Mouse (Mus musculus) MEL (cell line): ENCODE data around the gene Gatm. TPM values are rescaled to one million over a fixed set of nuclear protein-coding genes. Genes with fewer than 3 reads are reported as not detected.

ENCODE experiments used
- DNase-seq: peaks from one replicate; pipeline ENCODE4 v3.0.0; 2011; ENCODE audit warnings: low read depth, low spot score
- H3K27ac ChIP-seq: 2 replicates; pipeline ENCODE4 v1.5.1; 2012; ENCODE audit warnings: low read depth, mild to moderate bottlenecking, control low read depth, low read length, moderate library complexity; ENCODE audit not compliant: control insufficient read depth
- H3K27me3 ChIP-seq, 2 experiments: fragments of 150-350 bp in 1 of 2; sonication (generic) in 1 of 2; 2 replicates each; pipeline ENCODE4 v1.6.1; 2012; ENCODE audit warnings: low read length in 2 of 2, mild to moderate bottlenecking in 2 of 2, improper control_type of control experiment in 1 of 2, moderate library complexity in 1 of 2; ENCODE audit not compliant: insufficient read depth in 2 of 2, control insufficient read depth in 1 of 2
- H3K36me3 ChIP-seq, 2 experiments: 2 replicates each; pipeline ENCODE4 v1.6.1; 2012 to 2014; ENCODE audit warnings: low read length in 2 of 2, improper control_type of control experiment in 1 of 2, inconsistent platforms in 1 of 2, mild to moderate bottlenecking in 1 of 2; ENCODE audit not compliant: insufficient read depth in 2 of 2, control insufficient read depth in 1 of 2
- H3K4me1 ChIP-seq, 2 experiments: fragments of 150-350 bp in 1 of 2; sonication (generic) in 1 of 2; 2 replicates each; pipeline ENCODE4 v1.6.1; 2012; ENCODE audit warnings: low read length in 2 of 2, improper control_type of control experiment in 1 of 2, mild to moderate bottlenecking in 1 of 2; ENCODE audit not compliant: insufficient read depth in 2 of 2, control insufficient read depth in 1 of 2
- H3K4me3 ChIP-seq, 2 experiments: fragments of 150-350 bp in 1 of 2; sonication (generic) in 1 of 2; 2 replicates each; pipeline ENCODE4 v1.5.1; 2012; ENCODE audit warnings: low read depth in 2 of 2, low read length in 2 of 2, mild to moderate bottlenecking in 2 of 2, moderate library complexity in 2 of 2, control low read depth in 1 of 2, improper control_type of control experiment in 1 of 2; ENCODE audit not compliant: control insufficient read depth in 1 of 2, insufficient read depth in 1 of 2
- H3K79me2 ChIP-seq: 2 replicates; pipeline ENCODE4 v1.6.1; 2012; ENCODE audit warnings: mild to moderate bottlenecking, low read length, moderate library complexity; ENCODE audit not compliant: control insufficient read depth, poor library complexity, insufficient read depth
- H3K9ac ChIP-seq: 2 replicates; pipeline ENCODE4 v1.6.1; 2012; ENCODE audit warnings: low read depth, mild to moderate bottlenecking, control low read depth, low read length, moderate library complexity; ENCODE audit not compliant: control insufficient read depth, poor library complexity, severe bottlenecking
- H3K9me3 ChIP-seq: fragments of 150-350 bp; sonication (generic); replicated peaks from 2 replicates; pipeline ENCODE4 v1.6.1; 2012; ENCODE audit warnings: mild to moderate bottlenecking, low read length, improper control_type of control experiment, moderate library complexity; ENCODE audit not compliant: insufficient read depth
- CHD1 ChIP-seq: IDR thresholded peaks from 2 replicates; pipeline ENCODE4 v1.6.1; 2012; ENCODE audit warnings: low read depth, mild to moderate bottlenecking, inconsistent platforms, low read length, improper control_type of control experiment
- CHD2 ChIP-seq: IDR thresholded peaks from 2 replicates; pipeline ENCODE4 v1.6.1; 2011; ENCODE audit warnings: low read length, improper control_type of control experiment
- CTCF ChIP-seq, 3 experiments: IDR thresholded peaks in 2 of 3; conservative IDR thresholded peaks in 1 of 3; 2 replicates each; pipeline ENCODE4 v1.5.1; 2011 to 2012; ENCODE audit warnings: low read length in 3 of 3, low read depth in 2 of 3, mild to moderate bottlenecking in 2 of 3, improper control_type of control experiment in 1 of 3, inconsistent platforms in 1 of 3, mixed read lengths in 1 of 3, moderate library complexity in 1 of 3; ENCODE audit not compliant: control insufficient read depth in 1 of 3, insufficient read depth in 1 of 3, poor library complexity in 1 of 3, severe bottlenecking in 1 of 3
- E2F4 ChIP-seq: IDR thresholded peaks from 2 replicates; pipeline ENCODE4 v1.6.1; 2011; ENCODE audit warnings: low read depth, low read length, improper control_type of control experiment, borderline replicate concordance
- EP300 ChIP-seq, 2 experiments: IDR thresholded peaks; 2 replicates each; pipeline ENCODE4 v1.6.1; 2011; ENCODE audit warnings: improper control_type of control experiment in 2 of 2, low read length in 2 of 2, low read depth in 1 of 2, mild to moderate bottlenecking in 1 of 2
- ETS1 ChIP-seq: IDR thresholded peaks from 2 replicates; pipeline ENCODE4 v1.6.1; 2012; ENCODE audit warnings: low read depth, mild to moderate bottlenecking, inconsistent platforms, low read length, improper control_type of control experiment, moderate library complexity
- GABPA ChIP-seq: IDR thresholded peaks from 2 replicates; pipeline ENCODE4 v1.6.1; 2012; ENCODE audit warnings: low read depth, mild to moderate bottlenecking, inconsistent platforms, low read length, improper control_type of control experiment, moderate library complexity
- JUND ChIP-seq: IDR thresholded peaks from 2 replicates; pipeline ENCODE4 v1.6.1; 2011; ENCODE audit warnings: low read depth, mild to moderate bottlenecking, improper control_type of control experiment, low read length
- KAT2A ChIP-seq: conservative IDR thresholded peaks from 2 replicates; pipeline ENCODE4 v1.6.1; 2012; ENCODE audit warnings: low read depth, low read length, improper control_type of control experiment, inconsistent platforms
- MAFK ChIP-seq: IDR thresholded peaks from 2 replicates; pipeline ENCODE4 v1.6.1; 2011; ENCODE audit warnings: low read depth, mild to moderate bottlenecking, low read length, improper control_type of control experiment, borderline replicate concordance
- MAX ChIP-seq: IDR thresholded peaks from 2 replicates; pipeline ENCODE4 v1.6.1; 2011; ENCODE audit warnings: low read length, improper control_type of control experiment
- NRF1 ChIP-seq: IDR thresholded peaks from 2 replicates; pipeline ENCODE4 v1.6.1; 2014; ENCODE audit warnings: low read depth, mild to moderate bottlenecking, inconsistent platforms, low read length, improper control_type of control experiment, moderate library complexity; ENCODE audit not compliant: poor library complexity, insufficient read depth, severe bottlenecking
- POLR2AphosphoS5 ChIP-seq: IDR thresholded peaks from 2 replicates; pipeline ENCODE4 v1.6.1; 2012; ENCODE audit warnings: low read depth, borderline replicate concordance, mild to moderate bottlenecking, inconsistent platforms, low read length, moderate library complexity, mixed read lengths
- SMC3 ChIP-seq: IDR thresholded peaks from 2 replicates; pipeline ENCODE4 v1.6.1; 2011; ENCODE audit warnings: low read depth, low read length, improper control_type of control experiment
- TBP ChIP-seq: IDR thresholded peaks from 2 replicates; pipeline ENCODE4 v1.8.0; 2011; ENCODE audit warnings: low read depth, low read length, improper control_type of control experiment
- USF1 ChIP-seq: IDR thresholded peaks from 2 replicates; pipeline ENCODE4 v1.6.1; 2014; ENCODE audit warnings: low read depth, mild to moderate bottlenecking, inconsistent platforms, low read length, improper control_type of control experiment, moderate library complexity
- USF2 ChIP-seq, 2 experiments: IDR thresholded peaks; 2 replicates each; pipeline ENCODE4 v1.6.1; 2011 to 2012; ENCODE audit warnings: improper control_type of control experiment in 2 of 2, low read length in 2 of 2, borderline replicate concordance in 1 of 2, inconsistent platforms in 1 of 2, low read depth in 1 of 2, mild to moderate bottlenecking in 1 of 2; ENCODE audit not compliant: insufficient read depth in 1 of 2
- ZC3H11A ChIP-seq: IDR thresholded peaks from 2 replicates; pipeline ENCODE4 v1.6.1; 2012; ENCODE audit warnings: low read depth, mild to moderate bottlenecking, inconsistent platforms, low read length, improper control_type of control experiment
- ZKSCAN1 ChIP-seq: IDR thresholded peaks from 2 replicates; pipeline ENCODE4 v1.6.1; 2012; ENCODE audit warnings: low read depth, mild to moderate bottlenecking, inconsistent platforms, low read length, improper control_type of control experiment, moderate library complexity
- ZMIZ1 ChIP-seq: IDR thresholded peaks from 2 replicates; pipeline ENCODE4 v1.6.1; 2012; ENCODE audit warnings: low read depth, mild to moderate bottlenecking, inconsistent platforms, low read length, improper control_type of control experiment, moderate library complexity
- polyA plus RNA-seq, 2 experiments: library from polyadenylated mRNA; stranded (reverse) in 1 of 2; unstranded in 1 of 2; fragments of >175 nt in 1 of 2; fragments of >200 nt in 1 of 2; gene quantifications; 2 replicates each; pipeline versions ENCODE4 v1.2.1 to v1.2.4; 2012; ENCODE audit warnings: low replicate concordance in 2 of 2, low read depth in 1 of 2; ENCODE audit not compliant: insufficient read length in 2 of 2, insufficient read depth in 1 of 2, missing spikeins in 1 of 2
- total RNA-seq: library from RNA; depleted of rRNA; stranded (reverse); fragments of 300-350 nt; gene quantifications from 2 replicates; pipeline ENCODE4 v1.2.3, GENCODE M21; 2012; rRNA removed

Gatm gene
- total RNA-seq (not detected in 2 replicates), polyA plus RNA-seq (not detected)

DNA sequence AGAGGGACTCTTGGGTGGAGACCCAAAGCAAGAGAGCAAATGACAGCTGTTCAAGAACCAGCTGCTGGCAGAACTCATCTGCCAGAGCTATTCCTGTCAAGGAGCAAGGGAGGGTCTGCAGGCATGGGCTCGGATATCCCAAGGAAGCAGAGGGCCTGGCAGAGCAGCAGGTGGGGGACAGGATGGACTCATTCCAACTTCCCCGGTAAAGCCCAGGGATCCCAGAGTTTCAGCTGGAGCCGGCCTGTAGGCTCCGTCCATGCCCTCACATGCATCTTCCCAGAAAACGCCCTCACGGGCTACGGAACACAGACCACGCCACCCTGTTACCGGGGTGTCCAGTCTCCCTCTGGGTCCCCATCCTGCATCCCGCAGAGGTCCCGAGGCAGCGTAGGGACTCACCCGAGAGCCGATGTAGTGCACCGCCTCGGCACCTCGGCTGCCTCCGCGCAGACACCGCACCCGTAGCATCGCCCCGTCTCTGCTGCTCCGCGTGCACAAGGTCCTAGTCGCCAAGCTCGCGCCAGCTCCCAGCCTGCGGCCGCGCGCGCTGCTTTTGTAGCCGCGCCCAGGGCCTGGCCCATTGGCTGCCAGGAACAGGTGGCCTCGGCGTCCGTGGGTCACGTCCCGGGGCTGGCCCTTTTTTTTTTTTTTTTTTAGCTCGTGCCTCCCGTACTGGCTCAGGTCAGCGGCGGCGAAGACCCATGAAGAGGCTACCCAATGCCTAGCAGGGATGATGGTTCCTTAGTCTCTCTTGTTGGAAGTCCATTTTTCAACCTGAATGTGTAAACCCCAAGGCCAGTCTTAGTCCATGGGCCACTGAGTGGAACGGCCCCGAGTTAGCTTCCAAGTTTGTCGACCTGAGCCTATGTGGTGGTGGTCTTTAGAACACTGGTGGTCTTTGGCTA, at the start of gene Gatm:
Gene Gatm, minus strand, starts transcription at position 558 of the 908 bp plus-strand sequence.
- Histone ChIP-seq H3K4me1 (no peaks in the 10 kb centered on the region), H3K9me3 (no peaks in the 10 kb centered on the region), H3K9ac (no peak within 1 kb of the TSS), H3K4me3 (no peak within 1 kb of the TSS), H3K79me2 (no peaks in the 10 kb centered on the region), H3K27me3 (no peaks in the 10 kb centered on the region; a peak in 1 of 4 replicates), H3K27ac (no peak within 1 kb of the TSS), H3K36me3 (no peaks in the 10 kb centered on the region)
- DNase-seq: no peak
- TF ChIP-seq EP300 (IDR thresholded peaks at IDR 0.05; ENCODE audit: low read depth in 1 of 2, low read length in 2 of 2): no peak
- no peak for TF ChIP-seq ZKSCAN1
- TF ChIP-seq MAFK: no peak
- TF ChIP-seq MAX: no peak

DNA sequence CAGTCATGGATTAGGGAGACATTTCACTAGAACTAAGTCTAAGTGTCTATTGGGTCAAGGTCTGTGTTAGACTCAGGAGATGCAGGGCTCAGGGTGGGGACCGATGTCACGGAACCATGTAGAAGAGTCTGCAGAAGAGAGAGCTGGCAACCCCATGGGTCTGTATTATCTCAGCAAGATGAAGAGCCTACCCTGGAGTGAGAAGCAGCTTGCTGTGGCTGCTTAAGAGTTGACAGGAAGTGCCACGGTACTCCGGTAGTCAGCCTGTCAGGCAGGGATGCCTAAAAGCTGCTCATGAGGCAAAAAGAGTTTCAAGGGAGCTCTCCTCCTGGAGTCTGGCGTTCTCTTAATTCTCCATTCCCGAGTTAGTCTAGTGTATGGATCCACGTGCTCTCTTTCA, 48.7 kb upstream of the Gatm start:
- no peaks in the 10 kb centered on the region for H3K27me3 ChIP-seq
- H3K27ac ChIP-seq: no peak overlapping the region
- no peaks in the 10 kb centered on the region for H3K36me3 ChIP-seq
- no peaks in the 10 kb centered on the region for H3K79me2 ChIP-seq
- no peak for TF ChIP-seq CTCF (IDR thresholded peaks at IDR 0.05 in 2 of 3, conservative IDR thresholded peaks at IDR 0.05 in 1 of 3; ENCODE audit: control insufficient read depth in 1 of 3, insufficient read depth in 1 of 3, low read depth in 2 of 3, low read length in 3 of 3, poor library complexity in 1 of 3, severe bottlenecking in 1 of 3)
- TF ChIP-seq NRF1: no peak
- TF ChIP-seq USF1: no peak
- no peak for TF ChIP-seq ZKSCAN1
- TF ChIP-seq CHD1: no peak
- no peak for TF ChIP-seq GABPA
- no peak for TF ChIP-seq JUND
- TF ChIP-seq USF2 (IDR thresholded peaks at IDR 0.05; ENCODE audit: borderline replicate concordance in 1 of 2, insufficient read depth in 1 of 2, low read depth in 1 of 2, low read length in 2 of 2): no peak
- TF ChIP-seq ZMIZ1: no peak
- no peak for TF ChIP-seq ZC3H11A
- TF ChIP-seq TBP: no peak
- no peak for TF ChIP-seq POLR2AphosphoS5
- no peak for TF ChIP-seq SMC3
- no peak for TF ChIP-seq ETS1
- TF ChIP-seq CHD2: no peak
- TF ChIP-seq E2F4: no peak
- TF ChIP-seq KAT2A: no peak
- no peak for DNase-seq
- no peaks in the 10 kb centered on the region for H3K9me3 ChIP-seq
- H3K9ac ChIP-seq: no peak overlapping the region
- no peak overlapping the region for H3K4me3 ChIP-seq
- no peaks in the 10 kb centered on the region for H3K4me1 ChIP-seq
